In genomic region chr16:34924937-34925618, GRCm38 (mm10) we compare ENCODE assay signal across 8 mouse cellular contexts.
DNase-seq lines count a peak whose midpoint lies in the region; ATAC-seq and TF ChIP-seq lines count a peak whose summit lies in the region.

No protein-coding gene starts in this region.

- peaks cover 53% of the 10 kb centered on the region for H3K4me1 ChIP-seq in embryonic facial prominence, embryonic 13.5 days
- no peaks in the 10 kb centered on the region for H3K4me1 ChIP-seq in liver, adult 2 months (ENCODE audit: control insufficient read depth, insufficient read depth, low read length)

- peak overlapping the region; percentile 75 for H3K27ac ChIP-seq in embryonic facial prominence, embryonic 13.5 days
- peak overlapping the region; percentile 65 for H3K27ac ChIP-seq in liver, adult 2 months (replicated peaks; ENCODE audit: insufficient read depth, low read depth, low read length)

- H3K9me3 ChIP-seq in embryonic facial prominence, embryonic 13.5 days = no peaks in the 10 kb centered on the region

- DNase-seq in cerebellum, postnatal 14 days = peak; percentile 33 to 51
- DNase-seq in cerebellum, adult 9-10 months = no peak
- DNase-seq in heart, postnatal 36 days = peak; percentile 83 to 87
- no peak for DNase-seq in liver, adult 2 months (ENCODE audit: extremely low read depth, low read depth, low spot score)
- DNase-seq in urinary bladder, postnatal 36 days (ENCODE audit: low spot score in 2 of 2) = peak; percentile 33 to 62
- no peak for DNase-seq in layer of hippocampus, adult 9-11 months

- 0 out of 2 replicates have a peak, but pooled peaks have one; percentile 2 for TF ChIP-seq CTCF in liver, adult 2 months (IDR thresholded peaks at IDR 0.05; ENCODE audit: low read depth, low read length)

- ATAC-seq in embryonic facial prominence, embryonic 13.5 days (ENCODE audit: insufficient number of reproducible peaks, insufficient read depth, low FRiP score, low TSS enrichment, low read depth) = no peak
- ATAC-seq in inflammation-experienced regulatory T-cells, adult 6 months = no peak

- 68% methylated on average over 6 of the region's 6 CpGs for WGBS in embryonic facial prominence, embryonic 13.5 days
- WGBS in liver, adult 2 months = 78% methylated on average over 6 of the region's 6 CpGs

- H3K36me3 ChIP-seq in embryonic facial prominence, embryonic 13.5 days = no peaks in the 10 kb centered on the region
- no peaks in the 10 kb centered on the region for H3K36me3 ChIP-seq in liver, adult 2 months (ENCODE audit: control insufficient read depth, insufficient read depth, low read length)

- no peak overlapping the region for H3K4me2 ChIP-seq in embryonic facial prominence, embryonic 13.5 days

- no peak for TF ChIP-seq POLR2A in liver, adult 2 months (IDR thresholded peaks at IDR 0.05; ENCODE audit: extremely low read depth, insufficient read depth, low read length)

- no peaks in the 10 kb centered on the region for H3K27me3 ChIP-seq in embryonic facial prominence, embryonic 13.5 days
- no peaks in the 10 kb centered on the region for H3K27me3 ChIP-seq in liver, adult 2 months (ENCODE audit: control insufficient read depth, insufficient read depth, low read length)

- intact Hi-C loops in heart, postnatal 36 days (cut with DNase I) = no loop called here

- no peaks in the 10 kb centered on the region for H3K79me2 ChIP-seq in liver, adult 2 months (ENCODE audit: control insufficient read depth, insufficient read depth, low read length)

- H3K4me3 ChIP-seq in embryonic facial prominence, embryonic 13.5 days = no peak overlapping the region
- no peak overlapping the region for H3K4me3 ChIP-seq in liver, adult 2 months (ENCODE audit: insufficient read depth, low read depth, low read length)

- H3K9ac ChIP-seq in embryonic facial prominence, embryonic 13.5 days = peak overlapping the region; percentile 40; the same call in 1 of the 2 replicates
- no peak overlapping the region for H3K9ac ChIP-seq in liver, adult 2 months (ENCODE audit: low read depth, low read length)

Comparison
In these comparisons a context has a peak if more than half of its experiments do, and no peak if none do; other contexts are left out.
1. DNase-seq: peak in cerebellum, postnatal 14 days (2 of 2), heart, postnatal 36 days (2 of 2) and urinary bladder, postnatal 36 days (2 of 2); none in cerebellum, adult 9-10 months (single experiment), liver, adult 2 months (single experiment) and layer of hippocampus, adult 9-11 months (single experiment).